ENCODE assay signal across 8 mouse cellular contexts in the genomic region with DNA sequence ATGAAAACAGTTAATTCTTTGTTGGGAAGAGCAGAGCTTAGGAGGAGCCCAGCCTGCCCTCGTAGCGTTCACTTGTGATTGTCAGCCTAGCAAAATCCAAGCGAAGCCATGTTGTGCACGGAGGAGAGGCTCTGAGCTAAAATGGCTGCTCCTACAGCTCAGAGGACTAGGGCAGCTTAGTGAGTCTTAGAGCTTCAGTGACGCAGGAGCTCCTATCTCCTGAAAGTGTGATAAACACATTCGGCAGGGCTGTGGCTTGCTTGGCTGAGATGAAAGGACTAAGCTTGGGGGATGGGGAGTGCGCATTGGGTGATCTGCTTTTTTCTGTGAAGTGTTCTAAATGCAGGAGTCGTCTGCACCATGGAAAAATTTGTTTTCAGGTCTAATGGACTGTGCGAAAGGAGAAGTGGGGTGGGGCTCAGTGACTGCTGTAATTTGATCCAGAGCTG.
DNase-seq lines count a peak whose midpoint lies in the region; ATAC-seq and TF ChIP-seq lines count a peak whose summit lies in the region.

No protein-coding gene starts in this region.

- peak overlapping the region; percentile 95 for H3K27ac ChIP-seq in intestine, postnatal 0 days (ENCODE audit: low read depth, low read length)
- peak overlapping the region; percentile 79 for H3K27ac ChIP-seq in limb, embryonic 12.5 days
- H3K27ac ChIP-seq in midbrain, embryonic 12.5 days (replicated peaks): peak overlapping the region; percentile 90

- 11% methylated on average over 9 of the region's 9 CpGs for WGBS in intestine, postnatal 0 days
- 17% methylated on average over 9 of the region's 9 CpGs for WGBS in limb, embryonic 12.5 days
- 6% methylated on average over 9 of the region's 9 CpGs for WGBS in midbrain, embryonic 12.5 days

- H3K9ac ChIP-seq in intestine, postnatal 0 days (ENCODE audit: low read depth, low read length): peak overlapping the region; percentile 27; the same call in 1 of the 2 replicates
- no peak overlapping the region for H3K9ac ChIP-seq in limb, embryonic 12.5 days (replicated peaks)
- H3K9ac ChIP-seq in midbrain, embryonic 12.5 days (replicated peaks): no peak overlapping the region; the same call in 1 of the 2 replicates

- peak; percentile 89 for ATAC-seq in intestine, postnatal 0 days
- peak; percentile 75; the same call in 1 of the 2 replicates for ATAC-seq in limb, embryonic 12.5 days (ENCODE audit: insufficient number of reproducible peaks, insufficient read depth, low FRiP score, low TSS enrichment, low read depth)
- peak; percentile 78 for ATAC-seq in midbrain, embryonic 12.5 days (ENCODE audit: low FRiP score, low read depth)

- H3K4me1 ChIP-seq in intestine, postnatal 0 days (replicated peaks; ENCODE audit: control insufficient read depth, insufficient read depth, low read length): peaks cover 9% of the 10 kb centered on the region; the same call in 1 of the 2 replicates
- peaks cover 28% of the 10 kb centered on the region for H3K4me1 ChIP-seq in limb, embryonic 12.5 days (replicated peaks)
- H3K4me1 ChIP-seq in midbrain, embryonic 12.5 days: peaks cover 47% of the 10 kb centered on the region

- peak; percentile 79 for DNase-seq in ZHBTc4 (ENCODE audit: low read depth, low spot score)
- DNase-seq in cerebellum, adult 9-11 months: peak; percentile 28
- DNase-seq in frontal cortex, postnatal 36 days (ENCODE audit: low spot score in 2 of 2): peak; percentile 43 to 62
- peak; percentile 52 for DNase-seq in skeletal muscle tissue, adult 2 months (ENCODE audit: low read depth, low spot score)
- DNase-seq in thymus, postnatal 4 days: no peak

- peak overlapping the region; percentile 54 for H3K4me2 ChIP-seq in intestine, postnatal 0 days (replicated peaks; ENCODE audit: low read depth)
- H3K4me2 ChIP-seq in limb, embryonic 12.5 days: peak overlapping the region; percentile 42
- peak overlapping the region; percentile 34 for H3K4me2 ChIP-seq in midbrain, embryonic 12.5 days (replicated peaks)

- H3K4me3 ChIP-seq in intestine, postnatal 0 days (ENCODE audit: low read depth, low read length): 0 out of 2 replicates have a peak overlapping the region, but pooled peaks have one; percentile 5
- no peak overlapping the region for H3K4me3 ChIP-seq in limb, embryonic 12.5 days (replicated peaks)
- 0 out of 2 replicates have a peak overlapping the region, but pooled peaks have one; percentile 4 for H3K4me3 ChIP-seq in midbrain, embryonic 12.5 days

- no peaks in the 10 kb centered on the region for H3K9me3 ChIP-seq in intestine, postnatal 0 days (ENCODE audit: control insufficient read depth)
- H3K9me3 ChIP-seq in limb, embryonic 12.5 days: no peaks in the 10 kb centered on the region
- H3K9me3 ChIP-seq in midbrain, embryonic 12.5 days: no peaks in the 10 kb centered on the region

- no peaks in the 10 kb centered on the region for H3K27me3 ChIP-seq in intestine, postnatal 0 days (replicated peaks; ENCODE audit: control insufficient read depth, insufficient read depth, low read length)
- H3K27me3 ChIP-seq in limb, embryonic 12.5 days: no peaks in the 10 kb centered on the region
- no peaks in the 10 kb centered on the region for H3K27me3 ChIP-seq in midbrain, embryonic 12.5 days

- peaks cover 24% of the 10 kb centered on the region for H3K36me3 ChIP-seq in intestine, postnatal 0 days (ENCODE audit: control insufficient read depth, insufficient read depth)
- H3K36me3 ChIP-seq in limb, embryonic 12.5 days: peaks cover 49% of the 10 kb centered on the region
- peaks cover 50% of the 10 kb centered on the region for H3K36me3 ChIP-seq in midbrain, embryonic 12.5 days

- no peak for TF ChIP-seq CTCF in intestine, postnatal 0 days (IDR thresholded peaks at IDR 0.05; ENCODE audit: low read depth)
